Mouse (Mus musculus) left cerebral cortex, postnatal 10 days (tissue): ENCODE data around the gene Rnaseh2b. TPM values are rescaled to one million over a fixed set of nuclear protein-coding genes. Genes with fewer than 3 reads are reported as not detected.

Source experiments
- DNase-seq, 2 experiments: peaks; one replicate each; pipeline ENCODE4 v3.0.0; 2021 to 2022; ENCODE audit warnings: low spot score in 2 of 2, mixed read lengths in 1 of 2; ENCODE audit errors: extremely low spot score in 1 of 2
- intact Hi-C: fragments of 180-260 bp; cut with DNase I; formaldehyde crosslinking; loops from one replicate; pipeline ENCODE4 v1.15.1; 2025
- total RNA-seq, 2 experiments: library from RNA; stranded (reverse); gene quantifications; 2 replicates each; pipeline ENCODE4 v1.2.3; 2021

The Rnaseh2b gene
- total RNA-seq, 2 experiments from 2014 or later = 17.4 to 18.9 TPM

DNA sequence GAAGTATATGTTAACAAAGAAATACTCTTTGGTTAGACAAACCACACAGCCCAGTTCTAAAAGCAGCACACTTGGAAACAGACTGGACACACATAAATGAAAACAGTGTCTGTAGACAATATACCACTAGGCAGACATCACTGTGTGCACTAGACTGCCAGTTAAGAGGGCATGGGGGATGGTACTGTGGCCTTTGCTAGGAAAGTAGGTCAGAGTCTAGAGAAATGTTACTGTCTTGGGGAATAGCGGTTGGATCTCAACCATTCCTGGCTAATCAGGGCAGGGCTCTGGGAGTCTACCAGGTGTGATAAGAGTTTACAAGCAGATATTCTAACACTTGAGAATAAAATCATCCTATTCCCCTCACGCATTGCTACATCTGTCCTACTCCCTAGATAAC, 103.0 kb downstream of the Rnaseh2b start:
- intact Hi-C loops = no loop called here

DNA sequence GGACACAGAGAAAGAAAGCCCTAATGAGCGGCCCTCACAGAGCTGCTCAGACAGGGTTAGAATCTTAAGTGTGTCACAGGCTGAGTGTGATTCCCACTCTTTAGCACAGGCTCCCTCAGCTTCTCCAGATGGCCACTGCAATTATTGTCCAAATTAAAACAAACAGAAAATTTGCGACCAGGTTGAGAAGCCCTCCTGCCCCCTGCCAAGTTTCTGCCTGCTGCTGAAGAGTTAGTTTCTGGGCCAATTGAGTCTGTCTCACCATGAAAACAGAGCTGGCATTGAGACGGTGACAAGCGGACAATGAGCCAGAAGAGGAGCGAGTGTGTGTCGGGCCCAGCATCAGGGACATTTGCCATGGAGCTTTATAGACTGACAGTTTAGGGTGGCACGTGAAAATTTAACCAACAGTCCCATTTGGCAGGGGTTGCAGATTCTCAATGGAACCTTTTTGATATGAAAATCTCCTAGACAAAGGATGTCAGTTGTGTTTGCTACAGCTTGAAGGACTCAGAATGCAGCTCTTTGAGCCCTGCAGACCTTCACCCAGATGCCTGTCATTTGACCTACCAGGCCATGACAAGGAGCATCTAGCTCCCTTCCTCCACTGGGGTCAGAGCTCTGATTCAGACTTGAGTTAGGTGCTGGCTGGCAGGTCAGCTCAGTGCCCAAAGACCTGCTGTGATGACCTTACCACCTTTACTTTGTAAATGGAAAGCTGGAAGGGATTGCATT, 123.8 kb downstream of the Rnaseh2b start:
- intact Hi-C loops = no loop called here
- DNase-seq = peak; percentile 30 to 71

More for the DNA sequence above, 103.0 kb downstream of the Rnaseh2b start:
- DNase-seq = no peak

DNA sequence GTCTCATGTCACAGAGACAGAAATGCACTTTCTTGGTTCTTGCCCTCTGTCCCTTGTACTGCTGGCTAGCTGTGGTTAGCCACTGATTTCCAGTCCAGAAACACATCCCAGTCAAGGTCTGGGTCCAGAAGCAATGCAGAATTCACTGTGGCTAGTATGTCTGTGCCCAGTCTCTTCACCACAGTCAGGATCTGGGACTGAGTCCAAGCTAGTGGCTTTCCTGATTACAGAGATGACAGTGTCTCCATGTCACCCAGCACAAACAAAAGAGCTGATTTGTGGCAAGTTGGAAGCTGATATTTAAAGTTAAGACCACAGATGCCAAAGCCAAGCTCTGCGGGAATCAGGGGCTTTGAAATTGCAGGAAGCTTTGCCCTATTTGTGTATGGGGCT, 124.3 kb downstream of the Rnaseh2b start:
- intact Hi-C loops = no loop called here
- DNase-seq = peak; percentile 51 to 70

DNA sequence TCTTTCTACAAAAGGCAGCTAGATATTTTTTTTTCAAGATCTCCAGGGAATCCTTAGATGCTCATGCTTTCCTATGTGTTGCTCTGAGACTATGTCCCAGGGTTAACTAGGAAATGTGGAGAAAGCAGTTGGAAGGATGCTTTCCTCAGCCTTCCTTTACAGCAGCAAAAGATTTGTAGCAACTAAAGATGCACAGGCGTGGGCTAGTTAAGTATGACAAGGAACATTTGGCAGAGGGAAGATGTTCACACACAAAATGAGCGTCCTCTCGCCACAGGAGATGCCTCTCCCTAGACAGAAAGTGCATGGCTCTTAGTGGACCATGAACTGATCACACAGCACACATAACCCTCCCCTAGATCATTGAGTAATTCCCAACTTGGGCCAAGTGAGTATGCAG, 125.1 kb downstream of the Rnaseh2b start:
- no peak for DNase-seq
- intact Hi-C loops = no loop called here

DNA sequence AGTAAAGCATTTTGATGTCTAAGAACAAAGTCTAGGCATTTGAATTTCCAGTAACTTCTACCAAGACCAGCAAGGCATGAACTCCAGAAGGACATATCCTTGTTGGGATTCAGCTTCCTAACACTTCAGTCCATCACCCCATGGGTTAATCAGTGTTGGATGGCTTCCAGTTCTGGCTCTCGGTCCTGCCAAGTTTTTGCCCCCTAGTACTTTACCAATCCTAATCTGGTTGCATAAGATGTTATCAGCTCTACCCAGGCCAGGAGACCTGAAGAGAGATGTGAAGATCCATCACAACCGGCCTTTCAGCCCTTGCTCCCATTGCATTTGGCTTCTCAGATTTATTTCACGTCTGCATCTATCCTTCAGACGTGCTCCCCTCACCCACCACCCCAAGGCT, 129.9 kb downstream of the Rnaseh2b start:
- no peak for DNase-seq
- intact Hi-C loops = no loop called here

Other genes with a start within 250 kb of the Rnaseh2b start
- 10 to 100 TPM; 12.5 to 12.8 TPM for gene Dleu7, start 458 bp downstream of the Rnaseh2b start, total RNA-seq
- gene Gucy1b2, start 163.7 kb downstream of the Rnaseh2b start, total RNA-seq = under 1 TPM; 0.39 to 0.55 TPM